Mouse (Mus musculus): ENCODE measurements at regions not wholly inside any gene's neighbourhood (a gene's known extent, or its start where the extent isn't known, plus 50 kb on each side); places are given as distances from the start of the nearest gene placed in this dataset.

DNA sequence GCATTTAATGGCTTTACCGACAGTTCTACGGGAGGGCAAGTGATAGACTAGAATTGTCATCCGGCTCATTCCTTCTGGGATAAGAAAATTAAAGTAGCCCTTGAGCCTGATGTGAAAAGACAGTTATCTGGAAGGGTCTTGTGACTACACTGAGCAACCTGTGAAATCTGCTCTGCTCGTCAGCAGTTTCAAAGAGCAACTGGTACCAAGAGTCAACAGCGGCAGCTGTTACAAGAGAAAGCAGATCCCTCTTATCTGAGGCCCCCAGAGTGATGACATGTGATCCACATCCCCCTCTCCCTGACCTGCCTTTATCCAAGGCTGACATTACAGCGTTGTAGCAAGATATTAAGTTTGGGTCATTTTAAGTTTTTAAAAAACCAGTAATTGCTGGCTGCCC, 52.6 kb upstream of the Unc13c start:
- H3K9ac ChIP-seq (ENCODE audit: low read depth, low read length): no peak overlapping the region
- H3K36me3 ChIP-seq (ENCODE audit: control insufficient read depth, insufficient read depth, low read length): no peaks in the 10 kb centered on the region
- H3K4me3 ChIP-seq (ENCODE audit: low read depth, low read length): no peak overlapping the region
- no peaks in the 10 kb centered on the region for H3K9me3 ChIP-seq (ENCODE audit: control insufficient read depth, low read length)
- no peaks in the 10 kb centered on the region for H3K4me1 ChIP-seq (replicated peaks; ENCODE audit: control insufficient read depth, insufficient read depth, low read length)
- no peak overlapping the region for H3K4me2 ChIP-seq (replicated peaks; ENCODE audit: low read depth, low read length)
- DNase-seq (ENCODE audit: low spot score) (peak; percentile 8), ATAC-seq (ENCODE audit: low FRiP score) (no peak)
- WGBS: 39% methylated on average over 6 of the region's 6 CpGs
- H3K27ac ChIP-seq (ENCODE audit: low read depth, low read length): no peak overlapping the region
- no peaks in the 10 kb centered on the region for H3K27me3 ChIP-seq (ENCODE audit: control insufficient read depth, insufficient read depth, low read length)

DNA sequence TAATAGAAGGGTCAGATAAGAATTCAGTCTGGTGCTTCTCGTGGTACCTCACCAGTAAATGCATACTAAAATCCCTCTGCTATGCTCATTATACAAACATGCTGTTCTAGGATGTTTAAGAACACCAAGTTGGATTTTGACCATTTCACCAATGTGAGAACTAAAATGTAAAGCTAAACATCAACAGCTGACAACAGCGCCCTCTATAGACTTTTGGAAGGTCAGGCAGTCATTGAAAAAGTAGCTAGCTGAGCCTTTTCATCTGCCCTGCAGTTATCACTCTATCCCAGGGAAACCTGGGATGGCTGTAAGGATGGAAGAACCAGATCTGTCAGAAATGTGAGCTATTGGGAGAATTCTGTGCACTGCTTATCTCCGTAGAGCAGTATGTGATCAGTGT, 55.2 kb upstream of the Unc13c start:
- no peak overlapping the region for H3K4me2 ChIP-seq (replicated peaks; ENCODE audit: low read depth, low read length)
- H3K27me3 ChIP-seq (ENCODE audit: control insufficient read depth, insufficient read depth, low read length): no peaks in the 10 kb centered on the region
- H3K9me3 ChIP-seq (ENCODE audit: control insufficient read depth, low read length): no peaks in the 10 kb centered on the region
- no peak overlapping the region for H3K4me3 ChIP-seq (ENCODE audit: low read depth, low read length)
- no peaks in the 10 kb centered on the region for H3K36me3 ChIP-seq (ENCODE audit: control insufficient read depth, insufficient read depth, low read length)
- no peak for ATAC-seq (ENCODE audit: low FRiP score)
- no peaks in the 10 kb centered on the region for H3K4me1 ChIP-seq (replicated peaks; ENCODE audit: control insufficient read depth, insufficient read depth, low read length)
- WGBS: 67% methylated on average over 3 of the region's 3 CpGs
- no peak overlapping the region for H3K27ac ChIP-seq (ENCODE audit: low read depth, low read length)
- no peak overlapping the region for H3K9ac ChIP-seq (ENCODE audit: low read depth, low read length)
- no peak for DNase-seq (ENCODE audit: low spot score)

DNA sequence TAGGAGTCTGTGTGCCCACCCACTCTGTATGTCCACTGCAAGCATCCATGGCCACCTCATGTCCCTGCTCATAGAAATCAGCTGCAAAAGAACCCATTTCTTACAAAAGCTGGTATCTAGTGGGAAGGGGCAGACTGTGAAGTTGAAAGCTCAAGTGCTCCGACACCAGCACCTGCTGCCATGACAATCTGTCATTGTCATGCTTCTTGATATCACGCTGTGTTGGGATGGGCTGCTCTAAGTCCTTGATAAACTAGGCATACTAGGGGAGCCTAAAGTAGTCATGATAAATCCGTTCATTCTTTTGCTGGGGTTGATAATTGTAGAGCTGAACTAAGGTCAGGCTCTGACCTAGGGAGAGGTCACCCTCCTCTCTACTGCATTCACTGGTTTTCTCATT, 57.4 kb upstream of the Unc13c start:
- ATAC-seq (ENCODE audit: low FRiP score) (no peak), DNase-seq (ENCODE audit: low spot score) (no peak)
- Histone ChIP-seq H3K4me3 (ENCODE audit: low read depth, low read length) (no peak overlapping the region), H3K36me3 (ENCODE audit: control insufficient read depth, insufficient read depth, low read length) (no peaks in the 10 kb centered on the region), H3K9me3 (ENCODE audit: control insufficient read depth, low read length) (no peaks in the 10 kb centered on the region), H3K27me3 (ENCODE audit: control insufficient read depth, insufficient read depth, low read length) (no peaks in the 10 kb centered on the region), H3K9ac (ENCODE audit: low read depth, low read length) (no peak overlapping the region), H3K4me1 (replicated peaks; ENCODE audit: control insufficient read depth, insufficient read depth, low read length) (no peaks in the 10 kb centered on the region), H3K4me2 (replicated peaks; ENCODE audit: low read depth, low read length) (no peak overlapping the region), H3K27ac (ENCODE audit: low read depth, low read length) (no peak overlapping the region)
- 33% methylated on average over 3 of the region's 3 CpGs for WGBS

DNA sequence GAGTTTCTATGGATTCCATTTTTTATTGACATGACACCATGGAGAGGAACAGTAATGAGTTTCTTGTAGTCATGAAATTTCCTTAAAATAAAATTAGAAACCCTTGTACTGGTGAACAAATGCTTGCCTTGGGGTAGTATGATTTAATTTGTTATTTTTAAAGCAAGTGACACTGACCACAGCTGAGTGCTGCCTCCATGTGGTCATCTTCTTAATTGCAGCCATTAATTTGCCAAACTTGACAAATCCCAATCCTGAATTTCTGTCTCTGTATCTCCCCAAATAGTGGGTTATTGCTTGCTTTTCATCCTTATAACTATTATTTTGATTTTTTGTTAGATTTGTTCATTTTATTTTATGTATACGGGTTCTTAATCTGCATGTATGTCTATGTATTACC, 59.7 kb upstream of the Unc13c start:
- H3K9ac ChIP-seq (ENCODE audit: low read depth, low read length): no peak overlapping the region
- ATAC-seq (ENCODE audit: low FRiP score) (no peak), DNase-seq (ENCODE audit: low spot score) (peak; percentile 48)
- WGBS: 44% methylated on average over 1 of the region's 1 CpGs
- no peaks in the 10 kb centered on the region for H3K4me1 ChIP-seq (replicated peaks; ENCODE audit: control insufficient read depth, insufficient read depth, low read length)
- H3K4me2 ChIP-seq (replicated peaks; ENCODE audit: low read depth, low read length): no peak overlapping the region
- H3K36me3 ChIP-seq (ENCODE audit: control insufficient read depth, insufficient read depth, low read length): no peaks in the 10 kb centered on the region
- no peaks in the 10 kb centered on the region for H3K9me3 ChIP-seq (ENCODE audit: control insufficient read depth, low read length)
- no peak overlapping the region for H3K27ac ChIP-seq (ENCODE audit: low read depth, low read length)
- no peak overlapping the region for H3K4me3 ChIP-seq (ENCODE audit: low read depth, low read length)
- no peaks in the 10 kb centered on the region for H3K27me3 ChIP-seq (ENCODE audit: control insufficient read depth, insufficient read depth, low read length)

DNA sequence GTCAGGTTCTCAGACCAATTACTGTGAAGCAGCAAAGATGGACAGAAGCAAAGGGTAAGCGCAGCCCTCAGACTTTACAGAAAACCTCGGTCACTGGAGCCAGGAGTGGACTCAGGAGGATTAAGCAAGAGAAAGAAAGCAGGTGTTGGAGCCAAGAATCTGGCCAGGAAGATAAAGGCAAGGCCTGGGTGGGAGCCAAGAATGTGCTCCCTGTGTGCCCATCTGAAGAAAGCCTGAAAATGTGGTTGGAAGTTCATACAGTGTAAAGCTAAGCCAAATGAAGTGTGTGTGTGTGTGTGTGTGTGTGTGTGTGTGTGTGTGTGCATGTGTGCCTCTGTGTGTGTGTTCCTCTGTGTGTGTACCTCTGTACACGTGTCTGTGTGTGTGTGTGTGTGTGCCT, 64.2 kb upstream of the Wdr72 start:
- Histone ChIP-seq H3K9me3 (ENCODE audit: control insufficient read depth, low read length) (no peaks in the 10 kb centered on the region), H3K27ac (ENCODE audit: low read depth, low read length) (no peak overlapping the region), H3K36me3 (ENCODE audit: control insufficient read depth, insufficient read depth, low read length) (no peaks in the 10 kb centered on the region), H3K9ac (ENCODE audit: low read depth, low read length) (no peak overlapping the region), H3K4me1 (replicated peaks; ENCODE audit: control insufficient read depth, insufficient read depth, low read length) (no peaks in the 10 kb centered on the region), H3K27me3 (ENCODE audit: control insufficient read depth, insufficient read depth, low read length) (no peaks in the 10 kb centered on the region), H3K4me2 (replicated peaks; ENCODE audit: low read depth, low read length) (no peak overlapping the region), H3K4me3 (ENCODE audit: low read depth, low read length) (no peak overlapping the region)
- DNase-seq (ENCODE audit: low spot score): no peak
- no peak for ATAC-seq (ENCODE audit: low FRiP score)
- WGBS: 86% methylated on average over 3 of the region's 3 CpGs

DNA sequence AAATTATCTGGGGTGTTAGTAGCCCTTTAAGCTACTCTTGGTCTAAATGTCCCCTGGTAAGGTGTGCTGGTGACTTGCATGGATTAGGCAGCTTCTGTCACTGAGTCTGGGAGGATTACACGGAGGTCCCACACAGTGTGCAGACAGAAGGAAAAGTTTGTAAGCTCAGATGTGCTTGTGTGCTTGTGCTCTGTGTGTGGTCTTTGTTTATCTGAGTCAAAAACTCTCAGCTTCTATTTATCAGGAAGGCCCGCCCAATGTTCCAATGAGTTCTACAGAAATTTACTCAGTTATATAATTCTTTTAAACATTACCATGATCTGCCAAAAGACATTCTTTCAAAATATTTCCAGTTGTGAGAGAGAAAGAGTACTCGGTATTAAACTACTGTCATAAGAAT, 60.4 kb upstream of the Wdr72 start:
- no peak for DNase-seq (ENCODE audit: low spot score)
- H3K9ac ChIP-seq (ENCODE audit: low read depth, low read length): no peak overlapping the region
- H3K4me1 ChIP-seq (replicated peaks; ENCODE audit: control insufficient read depth, insufficient read depth, low read length): no peaks in the 10 kb centered on the region
- H3K27me3 ChIP-seq (ENCODE audit: control insufficient read depth, insufficient read depth, low read length): no peaks in the 10 kb centered on the region
- no peak overlapping the region for H3K27ac ChIP-seq (ENCODE audit: low read depth, low read length)
- H3K9me3 ChIP-seq (ENCODE audit: control insufficient read depth, low read length): no peaks in the 10 kb centered on the region
- H3K36me3 ChIP-seq (ENCODE audit: control insufficient read depth, insufficient read depth, low read length): no peaks in the 10 kb centered on the region
- ATAC-seq (ENCODE audit: low FRiP score): no peak
- H3K4me3 ChIP-seq (ENCODE audit: low read depth, low read length): no peak overlapping the region
- WGBS: 73% methylated on average over 3 of the region's 3 CpGs
- H3K4me2 ChIP-seq (replicated peaks; ENCODE audit: low read depth, low read length): no peak overlapping the region

DNA sequence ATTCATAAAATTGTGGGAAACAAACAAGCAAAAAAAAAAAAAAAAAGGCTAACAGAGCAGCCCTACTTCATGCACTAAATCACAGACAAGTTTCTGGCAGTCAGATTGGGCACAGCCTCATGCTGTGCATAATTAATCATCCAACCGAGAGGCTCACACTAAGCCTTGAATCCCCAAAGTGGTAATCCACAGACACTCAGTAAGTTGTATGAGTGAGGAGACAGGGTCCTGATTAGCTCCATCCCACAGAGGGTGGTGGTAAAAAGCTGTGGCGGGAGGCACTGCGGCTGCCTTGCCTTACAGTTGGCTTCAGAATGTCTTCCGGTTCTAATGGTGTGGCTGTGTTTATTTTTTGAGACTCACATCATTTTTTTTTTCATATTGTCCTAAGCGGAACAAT, 53.4 kb upstream of the Wdr72 start:
- Histone ChIP-seq H3K9ac (ENCODE audit: low read depth, low read length) (no peak overlapping the region), H3K4me2 (replicated peaks; ENCODE audit: low read depth, low read length) (no peak overlapping the region), H3K4me3 (ENCODE audit: low read depth, low read length) (no peak overlapping the region), H3K27me3 (ENCODE audit: control insufficient read depth, insufficient read depth, low read length) (no peaks in the 10 kb centered on the region), H3K36me3 (ENCODE audit: control insufficient read depth, insufficient read depth, low read length) (no peaks in the 10 kb centered on the region), H3K9me3 (ENCODE audit: control insufficient read depth, low read length) (no peaks in the 10 kb centered on the region), H3K4me1 (replicated peaks; ENCODE audit: control insufficient read depth, insufficient read depth, low read length) (no peaks in the 10 kb centered on the region), H3K27ac (ENCODE audit: low read depth, low read length) (no peak overlapping the region)
- no peak for ATAC-seq (ENCODE audit: low FRiP score)
- no peak for DNase-seq (ENCODE audit: low spot score)
- 63% methylated on average over 5 of the region's 5 CpGs for WGBS

DNA sequence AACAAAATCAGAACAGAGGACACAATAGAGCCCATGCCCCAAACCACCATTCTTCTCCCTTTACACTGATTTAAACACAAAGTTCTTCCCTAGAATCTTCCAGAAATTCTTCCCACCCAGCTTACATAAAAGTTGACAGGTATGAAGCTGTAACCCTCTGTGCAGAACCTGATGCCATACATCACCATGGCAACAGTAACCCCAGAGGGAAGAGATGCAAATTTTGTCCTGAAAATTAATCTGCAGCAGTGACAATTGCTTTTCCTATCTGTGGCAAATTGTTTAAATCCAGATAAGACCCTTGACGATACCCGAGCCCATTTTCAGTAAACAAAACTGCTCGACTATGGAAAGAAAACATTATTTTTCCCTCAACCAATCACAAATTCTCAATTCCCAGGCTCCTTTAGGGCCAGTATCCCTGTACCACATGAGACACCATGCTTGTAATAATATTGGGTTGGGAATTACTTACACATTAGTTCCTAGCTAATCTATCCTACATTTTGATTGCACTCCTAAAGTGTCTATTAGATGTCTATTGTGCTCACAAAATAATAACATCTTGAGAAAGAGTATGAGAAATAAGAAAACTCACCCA, 52.6 kb upstream of the Wdr72 start:
- no peak overlapping the region for H3K4me3 ChIP-seq (ENCODE audit: low read depth, low read length)
- peak; percentile 8 for DNase-seq (ENCODE audit: low spot score)
- H3K9ac ChIP-seq (ENCODE audit: low read depth, low read length): no peak overlapping the region
- no peak overlapping the region for H3K27ac ChIP-seq (ENCODE audit: low read depth, low read length)
- no peaks in the 10 kb centered on the region for H3K27me3 ChIP-seq (ENCODE audit: control insufficient read depth, insufficient read depth, low read length)
- no peaks in the 10 kb centered on the region for H3K4me1 ChIP-seq (replicated peaks; ENCODE audit: control insufficient read depth, insufficient read depth, low read length)
- H3K4me2 ChIP-seq (replicated peaks; ENCODE audit: low read depth, low read length): no peak overlapping the region
- no peaks in the 10 kb centered on the region for H3K9me3 ChIP-seq (ENCODE audit: control insufficient read depth, low read length)
- 63% methylated on average over 3 of the region's 3 CpGs for WGBS
- peak; percentile 59 for ATAC-seq (ENCODE audit: low FRiP score)
- H3K36me3 ChIP-seq (ENCODE audit: control insufficient read depth, insufficient read depth, low read length): no peaks in the 10 kb centered on the region

DNA sequence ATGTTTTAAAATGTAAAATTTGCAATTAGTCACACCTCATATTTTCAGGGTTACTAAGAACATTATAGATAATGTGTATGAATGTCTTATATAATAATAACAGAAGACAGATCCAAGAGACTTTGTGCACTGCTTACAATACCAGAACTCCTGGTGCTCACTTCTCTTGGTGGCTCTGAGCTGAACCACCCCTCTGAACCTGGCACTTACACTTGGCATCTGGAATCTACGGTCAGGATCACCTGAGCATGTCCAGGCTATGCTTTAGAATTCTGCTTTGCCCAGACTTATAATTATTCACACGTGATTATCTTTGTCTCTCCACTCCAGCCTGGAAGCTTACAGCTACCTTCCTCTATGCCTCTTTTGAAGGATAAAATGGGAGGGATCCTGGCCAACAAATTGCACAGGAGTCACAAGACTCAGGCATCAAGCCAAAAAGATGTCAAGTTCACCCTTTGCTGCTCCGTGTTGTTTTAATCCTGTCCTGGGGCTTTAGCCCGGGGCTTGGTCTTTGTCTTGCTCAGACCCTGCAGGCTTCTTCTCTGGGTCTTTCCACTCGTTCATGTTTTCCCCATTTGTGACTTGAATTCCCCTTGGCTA, 51.8 kb upstream of the Wdr72 start:
- H3K9me3 ChIP-seq (ENCODE audit: control insufficient read depth, low read length): no peaks in the 10 kb centered on the region
- H3K4me1 ChIP-seq (replicated peaks; ENCODE audit: control insufficient read depth, insufficient read depth, low read length): no peaks in the 10 kb centered on the region
- DNase-seq (ENCODE audit: low spot score) (no peak), ATAC-seq (ENCODE audit: low FRiP score) (no peak)
- no peak overlapping the region for H3K4me3 ChIP-seq (ENCODE audit: low read depth, low read length)
- H3K27me3 ChIP-seq (ENCODE audit: control insufficient read depth, insufficient read depth, low read length): no peaks in the 10 kb centered on the region
- no peak overlapping the region for H3K9ac ChIP-seq (ENCODE audit: low read depth, low read length)
- H3K27ac ChIP-seq (ENCODE audit: low read depth, low read length): no peak overlapping the region
- 68% methylated on average over 5 of the region's 5 CpGs for WGBS
- H3K36me3 ChIP-seq (ENCODE audit: control insufficient read depth, insufficient read depth, low read length): no peaks in the 10 kb centered on the region
- no peak overlapping the region for H3K4me2 ChIP-seq (replicated peaks; ENCODE audit: low read depth, low read length)

All from hindbrain, embryonic 11.5 days (tissue).